Mouse (Mus musculus) kidney, embryonic 14.5 days (tissue): ENCODE results near the gene Nmi. TPM values are rescaled to one million over a fixed set of nuclear protein-coding genes. Genes with fewer than 3 reads are reported as not detected.

ENCODE experiments used
- ATAC-seq: fragments of 200-750 bp; cut with Nextera tagmentation; 2 replicates; pipeline ENCODE4 v1.8.0; 2017; ENCODE audit warnings: moderate number of reproducible peaks, mild to moderate bottlenecking, moderate TSS enrichment, moderate library complexity; ENCODE audit not compliant: low FRiP score, low TSS enrichment
- H3K27ac ChIP-seq: fragments of 300-500 bp; sonication (generic); 2 replicates; pipeline ENCODE4 v1.5.1; 2014; ENCODE audit warnings: low read depth, mild to moderate bottlenecking, low read length, moderate library complexity, mixed read lengths
- H3K27me3 ChIP-seq: fragments of 300-500 bp; sonication (generic); 2 replicates; pipeline ENCODE4 v1.6.1; 2014; ENCODE audit warnings: mild to moderate bottlenecking, low read length; ENCODE audit not compliant: control insufficient read depth, insufficient read depth
- H3K36me3 ChIP-seq: fragments of 300-500 bp; sonication (generic); 2 replicates; pipeline ENCODE4 v1.6.1; 2014; ENCODE audit warnings: low read length, mixed read lengths; ENCODE audit not compliant: control insufficient read depth, insufficient read depth
- H3K4me1 ChIP-seq: fragments of 300-500 bp; sonication (generic); 2 replicates; pipeline ENCODE4 v1.6.1; 2014; ENCODE audit warnings: low read length, mixed read lengths; ENCODE audit not compliant: control insufficient read depth, insufficient read depth
- H3K4me2 ChIP-seq: fragments of 300-500 bp; sonication (generic); replicated peaks from 2 replicates; pipeline ENCODE4 v1.6.1; 2014; ENCODE audit warnings: low read depth, mild to moderate bottlenecking, low read length
- H3K4me3 ChIP-seq: fragments of 300-500 bp; sonication (generic); 2 replicates; pipeline ENCODE4 v1.5.1; 2014; ENCODE audit warnings: mild to moderate bottlenecking, low read length
- H3K9ac ChIP-seq: fragments of 300-500 bp; sonication (generic); 2 replicates; pipeline ENCODE4 v1.6.1; 2014; ENCODE audit warnings: low read depth, mild to moderate bottlenecking, low read length, moderate library complexity
- H3K9me3 ChIP-seq: fragments of 300-500 bp; sonication (generic); 2 replicates; pipeline ENCODE4 v1.6.1; 2016; ENCODE audit warnings: low read length; ENCODE audit not compliant: control insufficient read depth
- WGBS: fragments of 180-500 bp; shearing (Covaris S2); extraction: QIAGEN DNeasy Blood & Tissue Kit; methylation state at CpG from one replicate; pipeline ENCODE4 v1.1.7; 2014; 5-methylcytosine and 5-hydroxymethylcytosine counted together
- polyA plus RNA-seq: library from polyadenylated mRNA; unstranded; fragments of >200 nt; fragmentation: Nextera tagmentation; extraction: Ambion mirVana; gene quantifications from 2 replicates; pipeline ENCODE4 v1.2.1, GENCODE M21; 2014

The Nmi gene
- polyA plus RNA-seq, 1 experiment from 2014 or later: 13.8 TPM

DNA sequence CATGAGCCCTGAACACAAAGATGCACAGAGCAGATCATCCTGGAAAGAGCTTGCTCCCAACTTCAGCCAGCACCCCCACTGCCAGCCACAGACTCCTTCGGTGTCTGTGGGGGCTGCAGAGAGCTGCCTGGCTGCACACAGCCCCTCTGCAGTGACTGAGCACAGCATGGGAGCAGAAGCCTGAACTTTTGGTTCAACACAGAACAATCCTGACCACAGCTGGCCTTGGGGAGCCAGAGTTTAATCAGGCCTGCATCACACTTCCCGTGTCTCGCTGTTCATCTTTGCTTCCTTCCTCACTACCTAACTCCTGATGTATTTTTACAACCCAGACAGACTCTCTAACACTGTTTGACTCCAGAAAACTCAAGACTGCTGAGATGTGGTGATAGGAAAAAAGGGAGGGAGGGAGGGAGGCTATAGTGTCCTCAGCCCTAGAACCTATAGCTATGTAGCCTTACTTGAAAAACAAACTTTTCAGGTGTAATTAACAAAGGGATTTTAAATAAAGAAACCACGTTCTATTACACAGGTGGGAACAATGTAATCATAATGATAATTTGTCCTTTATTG, 65.7 kb downstream of the Nmi start:
- Histone ChIP-seq H3K36me3 (no peaks in the 10 kb centered on the region), H3K27me3 (no peaks in the 10 kb centered on the region), H3K4me2 (no peak overlapping the region), H3K9me3 (no peaks in the 10 kb centered on the region), H3K4me3 (no peak overlapping the region), H3K27ac (no peak overlapping the region), H3K4me1 (no peaks in the 10 kb centered on the region), H3K9ac (no peak overlapping the region)
- 72% methylated on average over 4 of the region's 4 CpGs for WGBS
- no peak for ATAC-seq

DNA sequence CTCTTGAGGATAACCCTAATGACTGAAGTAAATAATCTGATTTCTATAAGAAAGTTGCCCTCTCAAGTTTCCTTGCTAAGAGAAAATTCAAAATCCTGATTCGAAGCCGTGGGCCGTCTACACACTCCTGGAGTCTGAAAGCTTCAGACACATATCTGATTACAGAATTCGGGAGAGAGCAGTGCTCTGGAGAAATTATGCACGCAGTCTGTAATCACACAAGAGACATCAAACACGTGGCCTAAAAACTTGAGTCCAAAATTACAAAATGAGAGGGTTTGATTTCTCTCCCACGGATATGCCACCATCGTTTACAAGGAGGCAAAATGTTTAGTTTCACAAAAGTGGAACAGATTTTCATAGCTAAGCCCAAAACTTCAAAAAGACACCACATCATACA, 67.7 kb downstream of the Nmi start:
- H3K36me3 ChIP-seq: no peaks in the 10 kb centered on the region
- no peak for ATAC-seq
- 58% methylated on average over 8 of the region's 8 CpGs for WGBS
- no peak overlapping the region for H3K4me2 ChIP-seq
- H3K27ac ChIP-seq: no peak overlapping the region
- no peak overlapping the region for H3K4me3 ChIP-seq
- H3K4me1 ChIP-seq: no peaks in the 10 kb centered on the region
- no peaks in the 10 kb centered on the region for H3K9me3 ChIP-seq
- H3K27me3 ChIP-seq: no peaks in the 10 kb centered on the region
- H3K9ac ChIP-seq: no peak overlapping the region

Other genes starting within 250 kb of the Nmi start
- gene Rbm43, start 38.3 kb downstream of the Nmi start, polyA plus RNA-seq: 8.3 and 12.9 TPM in 2 replicates
- gene Tnfaip6, start 64.5 kb upstream of the Nmi start, polyA plus RNA-seq: 7.7 and 8.2 TPM in 2 replicates
- 53.5 and 64.2 TPM in 2 replicates for gene Rif1, start 99.3 kb upstream of the Nmi start, polyA plus RNA-seq